Mouse (Mus musculus): ENCODE data around the gene Vmn1r55. TPM values are rescaled to one million over a fixed set of nuclear protein-coding genes. Genes with fewer than 3 reads are reported as not detected.
"Not testable (repeated sequence)": the region's sequence is repeated elsewhere in the genome, so short reads cannot be mapped to it uniquely, and the experiment has no call there.

Vmn1r55 gene
- polyA plus RNA-seq, 1 experiment from 2014 or later, result not detected

DNA sequence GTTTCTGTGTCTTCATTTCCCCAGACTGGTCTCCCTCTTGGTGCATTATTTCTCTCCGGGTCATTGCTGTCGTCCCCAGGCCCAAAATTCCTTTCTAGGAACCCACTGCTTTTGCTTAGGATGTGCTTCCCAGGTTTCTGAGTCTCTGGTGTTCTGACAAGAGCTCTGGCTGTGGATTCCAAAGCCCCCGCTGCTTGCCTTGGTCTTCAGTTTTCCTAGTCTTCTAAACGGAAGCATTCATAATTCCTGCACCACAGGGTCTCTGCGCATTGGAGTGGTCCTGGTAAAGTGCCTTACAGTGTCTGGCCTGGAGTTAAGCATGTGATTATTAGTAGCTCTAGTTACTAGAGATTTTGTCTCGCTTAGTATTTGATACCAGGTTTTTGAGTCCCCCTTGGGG, 68.7 kb downstream of the Vmn1r55 start:
- Histone ChIP-seq H3K4me3 (peak overlapping the region; percentile 96), H3K27me3 (no peaks in the 10 kb centered on the region), H3K9ac (peak overlapping the region; percentile 97), H3K36me3 (peaks cover 50% of the 10 kb centered on the region), H3K27ac (peak overlapping the region; percentile 97), H3K4me2 (peak overlapping the region; percentile 88), H3K9me3 (replicated peaks) (no peaks in the 10 kb centered on the region), H3K4me1 (replicated peaks) (peaks cover 31% of the 10 kb centered on the region)
- no peak for ATAC-seq (replicated peaks; ENCODE audit: insufficient number of reproducible peaks, insufficient read depth, low FRiP score, low read depth)
- WGBS, result 10% methylated on average over 6 of the region's 6 CpGs

DNA sequence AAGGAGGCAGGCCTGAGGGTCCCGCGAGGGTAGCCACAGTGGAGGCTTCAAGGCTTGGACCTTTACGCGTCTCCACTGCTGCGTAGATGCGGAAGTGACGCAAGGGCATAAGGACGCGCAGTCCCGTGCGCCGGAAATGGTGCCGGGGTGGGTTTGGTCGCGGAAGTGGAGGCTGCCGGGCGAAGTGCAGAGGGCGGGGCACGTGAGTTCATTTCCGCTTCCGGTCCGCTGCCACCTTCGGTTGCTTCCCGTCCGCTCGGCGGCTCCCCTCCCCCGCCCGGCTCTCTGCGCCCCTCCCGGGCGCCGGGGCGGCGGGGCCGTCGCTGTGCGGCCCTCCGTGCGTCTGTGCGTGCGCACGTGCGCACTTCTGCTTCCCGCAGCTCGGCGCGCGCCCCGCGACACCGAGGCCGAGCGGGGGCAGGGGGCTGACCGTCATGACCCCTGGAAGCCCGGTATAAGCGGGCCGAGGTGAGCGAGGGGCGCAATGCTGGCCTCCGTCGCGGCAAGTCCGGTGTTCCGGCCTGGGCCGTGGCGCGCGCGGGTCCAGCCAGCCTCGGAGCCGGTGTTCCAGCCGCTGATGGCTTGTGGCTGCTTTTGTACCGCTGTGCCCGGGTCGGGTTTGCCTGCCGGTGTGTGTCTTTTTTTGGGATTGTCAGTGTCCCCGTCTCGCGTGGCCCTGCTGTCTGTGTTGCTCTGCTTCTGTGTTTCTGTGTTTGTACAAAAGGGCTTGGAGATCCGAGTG, 69.3 kb downstream of the Vmn1r55 start, which contains the start of gene Epn1:
Epn1 (plus strand) TSS at position 226 of the 742 bp plus-strand sequence.
- H3K27ac ChIP-seq, result peak within 1 kb of the TSS; percentile 97
- H3K4me1 ChIP-seq (replicated peaks), result peaks cover 31% of the 10 kb centered on the region
- H3K9me3 ChIP-seq (replicated peaks), result no peaks in the 10 kb centered on the region
- no peaks in the 10 kb centered on the region for H3K27me3 ChIP-seq
- H3K9ac ChIP-seq, result peak within 1 kb of the TSS; percentile 97
- peak within 1 kb of the TSS; percentile 96 for H3K4me3 ChIP-seq
- under 1% methylated on average over 79 of the region's 81 CpGs for WGBS
- ATAC-seq (replicated peaks; ENCODE audit: insufficient number of reproducible peaks, insufficient read depth, low FRiP score, low read depth), result peak; percentile 95
- peak within 1 kb of the TSS; percentile 88 for H3K4me2 ChIP-seq
- peaks cover 48% of the 10 kb centered on the region for H3K36me3 ChIP-seq

- Histone ChIP-seq H3K27ac (peak overlapping the region; percentile 97), H3K4me1 (replicated peaks) (peaks cover 26% of the 10 kb centered on the region), H3K4me2 (peak overlapping the region; percentile 88), H3K9ac (peak overlapping the region; percentile 41; the same call in 1 of the 2 replicates), H3K4me3 (peak overlapping the region; percentile 96), H3K36me3 (peaks cover 48% of the 10 kb centered on the region)
- H3K9me3 ChIP-seq (replicated peaks); H3K27me3 ChIP-seq: not testable (repeated sequence)
- peak; percentile 3; the same call in 1 of the 2 replicates for ATAC-seq (replicated peaks; ENCODE audit: insufficient number of reproducible peaks, insufficient read depth, low FRiP score, low read depth)
- WGBS, result 45% methylated on average over 11 of the region's 13 CpGs
These were observed 70.0 kb downstream of the Vmn1r55 start for GRCm38 (mm10) chr7:5079365-5080009.

Small RNAs within 50 kb of the gene (microRNA-seq; reads per million reads assigned to microRNA genes)
- not detected for gene Gm26217

Other genes starting within 250 kb of the Vmn1r55 start
- gene Gm36210, start 243.2 kb downstream of the Vmn1r55 start, polyA plus RNA-seq (2015; fragmentation: Nextera tagmentation; extraction: Ambion mirVana), result not detected in 2 replicates
- gene Zfp628, start 234.5 kb downstream of the Vmn1r55 start, polyA plus RNA-seq (2015; fragmentation: Nextera tagmentation; extraction: Ambion mirVana), result 2.1 and 3.0 TPM in 2 replicates
- 4.2 and 5.3 TPM in 2 replicates for gene Nat14, start 227.6 kb downstream of the Vmn1r55 start, polyA plus RNA-seq (2015; fragmentation: Nextera tagmentation; extraction: Ambion mirVana)
- gene Ssc5d, start 223.9 kb downstream of the Vmn1r55 start, polyA plus RNA-seq (2015; fragmentation: Nextera tagmentation; extraction: Ambion mirVana), result 2.6 and 3.3 TPM in 2 replicates
- 4.8 and 5.3 TPM in 2 replicates for gene Sbk2, start 185.3 kb downstream of the Vmn1r55 start, polyA plus RNA-seq (2015; fragmentation: Nextera tagmentation; extraction: Ambion mirVana)
- 0.33 and 0.55 TPM in 2 replicates for gene Sbk3, start 178.5 kb downstream of the Vmn1r55 start, polyA plus RNA-seq (2015; fragmentation: Nextera tagmentation; extraction: Ambion mirVana)
- 22.5 and 26.7 TPM in 2 replicates for gene Zfp579, start 153.5 kb downstream of the Vmn1r55 start, polyA plus RNA-seq (2015; fragmentation: Nextera tagmentation; extraction: Ambion mirVana)
- gene Zfp524, start 135.3 kb downstream of the Vmn1r55 start, polyA plus RNA-seq (2015; fragmentation: Nextera tagmentation; extraction: Ambion mirVana), result 11.3 and 12.1 TPM in 2 replicates
- 26.2 and 31.4 TPM in 2 replicates for gene Fiz1, start 135.0 kb downstream of the Vmn1r55 start, polyA plus RNA-seq (2015; fragmentation: Nextera tagmentation; extraction: Ambion mirVana)
- 0.78 TPM in 1 of 2 replicates, not detected in the other for gene Gm44973, start 134.2 kb downstream of the Vmn1r55 start, polyA plus RNA-seq (2015; fragmentation: Nextera tagmentation; extraction: Ambion mirVana)
- gene Zfp865, start 129.3 kb downstream of the Vmn1r55 start, polyA plus RNA-seq (2015; fragmentation: Nextera tagmentation; extraction: Ambion mirVana), result 3.3 and 5.5 TPM in 2 replicates
- 1.7 and 3.7 TPM in 2 replicates for gene Ccdc106, start 129.1 kb downstream of the Vmn1r55 start, polyA plus RNA-seq (2015; fragmentation: Nextera tagmentation; extraction: Ambion mirVana)
- gene 4632433K11Rik, start 115.6 kb downstream of the Vmn1r55 start, polyA plus RNA-seq (2015; fragmentation: Nextera tagmentation; extraction: Ambion mirVana), result not detected in 2 replicates
- gene Zfp784, start 111.2 kb downstream of the Vmn1r55 start, polyA plus RNA-seq (2015; fragmentation: Nextera tagmentation; extraction: Ambion mirVana), result 5.4 and 6.5 TPM in 2 replicates
- gene Zfp580, start 98.1 kb downstream of the Vmn1r55 start, polyA plus RNA-seq (2015; fragmentation: Nextera tagmentation; extraction: Ambion mirVana), result 14.7 and 17.2 TPM in 2 replicates
- 63.0 and 78.8 TPM in 2 replicates for gene U2af2, start 87.5 kb downstream of the Vmn1r55 start, polyA plus RNA-seq (2015; fragmentation: Nextera tagmentation; extraction: Ambion mirVana)
- gene Epn1, start 69.4 kb downstream of the Vmn1r55 start, polyA plus RNA-seq (2015; fragmentation: Nextera tagmentation; extraction: Ambion mirVana), result 43.1 and 57.0 TPM in 2 replicates
- gene Rfpl4, start 32.7 kb downstream of the Vmn1r55 start, polyA plus RNA-seq (2015; fragmentation: Nextera tagmentation; extraction: Ambion mirVana), result not detected in 2 replicates
- gene Rasl2-9, start 23.7 kb downstream of the Vmn1r55 start, polyA plus RNA-seq (2015; fragmentation: Nextera tagmentation; extraction: Ambion mirVana), result 1.3 and 1.7 TPM in 2 replicates
- gene Vmn1r56, start 47.1 kb upstream of the Vmn1r55 start, polyA plus RNA-seq (2015; fragmentation: Nextera tagmentation; extraction: Ambion mirVana), result not detected in 2 replicates
- not detected in 2 replicates for gene Vmn1r57, start 68.8 kb upstream of the Vmn1r55 start, polyA plus RNA-seq (2015; fragmentation: Nextera tagmentation; extraction: Ambion mirVana)
- gene Gm5065, start 200.9 kb upstream of the Vmn1r55 start, polyA plus RNA-seq (2015; fragmentation: Nextera tagmentation; extraction: Ambion mirVana), result not detected in 2 replicates
- not detected in 2 replicates for gene Nlrp2, start 201.4 kb upstream of the Vmn1r55 start, polyA plus RNA-seq (2015; fragmentation: Nextera tagmentation; extraction: Ambion mirVana)